Mouse (Mus musculus): ENCODE data around the gene Myh6.

- TF ChIP-seq EP300 (IDR thresholded peaks at IDR 0.05) (no peak), CTCF (IDR thresholded peaks at IDR 0.05) (no peak)
Observed at GRCm38 (mm10) chr14:54932645-54933150, 34.0 kb downstream of the Myh6 start, which contains the start of gene Il25.
